Mouse (Mus musculus): ENCODE results near the gene Rbl1. TPM values are rescaled to one million over a fixed set of nuclear protein-coding genes. Genes with fewer than 3 reads are reported as not detected.

Rbl1 gene
- polyA plus RNA-seq, 1 experiment from 2014 or later = 23.8 TPM

Other genes starting within 250 kb of the Rbl1 start
- 37.5 and 40.4 TPM in 2 replicates for gene Ndrg3, start 212.5 kb downstream of the Rbl1 start, polyA plus RNA-seq (2016; fragmentation: Nextera tagmentation; extraction: Ambion mirVana)
- gene Dsn1, start 197.4 kb downstream of the Rbl1 start, polyA plus RNA-seq (2016; fragmentation: Nextera tagmentation; extraction: Ambion mirVana) = 51.3 and 61.5 TPM in 2 replicates
- gene Soga1, start 125.3 kb downstream of the Rbl1 start, polyA plus RNA-seq (2016; fragmentation: Nextera tagmentation; extraction: Ambion mirVana) = 5.3 and 5.7 TPM in 2 replicates
- gene Tldc2, start 117.5 kb downstream of the Rbl1 start, polyA plus RNA-seq (2016; fragmentation: Nextera tagmentation; extraction: Ambion mirVana) = not detected in 2 replicates
- gene Samhd1, start 69.3 kb downstream of the Rbl1 start, polyA plus RNA-seq (2016; fragmentation: Nextera tagmentation; extraction: Ambion mirVana) = 24.0 and 27.3 TPM in 2 replicates
- 284 and 290 TPM in 2 replicates for gene Rpn2, start 74.5 kb upstream of the Rbl1 start, polyA plus RNA-seq (2016; fragmentation: Nextera tagmentation; extraction: Ambion mirVana)
- 0.58 and 0.66 TPM in 2 replicates for gene Mroh8, start 75.0 kb upstream of the Rbl1 start, polyA plus RNA-seq (2016; fragmentation: Nextera tagmentation; extraction: Ambion mirVana)
- not detected in 2 replicates for gene Ghrh, start 143.0 kb upstream of the Rbl1 start, polyA plus RNA-seq (2016; fragmentation: Nextera tagmentation; extraction: Ambion mirVana)
- 70.0 and 70.9 TPM in 2 replicates for gene Manbal, start 163.1 kb upstream of the Rbl1 start, polyA plus RNA-seq (2016; fragmentation: Nextera tagmentation; extraction: Ambion mirVana)
- 21.7 and 26.2 TPM in 2 replicates for gene Src, start 213.9 kb upstream of the Rbl1 start, polyA plus RNA-seq (2016; fragmentation: Nextera tagmentation; extraction: Ambion mirVana)